Mouse (Mus musculus) ES-CJ7 (cell line): Measurements from ENCODE around the gene Tradd.
"Not testable (repeated sequence)": the region's sequence is repeated elsewhere in the genome, so short reads cannot be mapped to it uniquely, and the experiment has no call there.

ENCODE experiments used
- DNase-seq: peaks from one replicate; pipeline ENCODE4 v3.0.0; 2011; ENCODE audit warnings: low read depth, low spot score

Tradd gene

DNA sequence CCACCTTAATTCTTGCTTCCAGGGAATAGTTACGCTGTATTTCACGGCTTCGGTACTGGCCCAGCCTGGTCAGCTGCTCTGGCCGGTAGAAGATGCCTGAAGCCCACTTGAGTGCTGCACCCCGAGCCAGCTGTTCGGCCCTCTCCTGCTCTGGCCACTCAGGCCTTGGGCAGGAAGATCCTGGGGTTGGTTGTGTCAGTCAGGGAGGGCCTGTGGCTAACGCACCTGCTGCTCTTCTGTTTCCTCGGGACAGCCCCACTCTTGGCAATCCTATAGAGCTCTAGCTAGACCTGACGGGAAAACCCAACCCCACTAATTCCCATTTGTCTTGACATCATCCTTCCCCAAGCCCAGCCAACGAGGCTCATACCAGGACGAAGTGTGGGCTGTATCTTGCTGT is 30.8 kb upstream of the Tradd start:
- DNase-seq = no peak

DNA sequence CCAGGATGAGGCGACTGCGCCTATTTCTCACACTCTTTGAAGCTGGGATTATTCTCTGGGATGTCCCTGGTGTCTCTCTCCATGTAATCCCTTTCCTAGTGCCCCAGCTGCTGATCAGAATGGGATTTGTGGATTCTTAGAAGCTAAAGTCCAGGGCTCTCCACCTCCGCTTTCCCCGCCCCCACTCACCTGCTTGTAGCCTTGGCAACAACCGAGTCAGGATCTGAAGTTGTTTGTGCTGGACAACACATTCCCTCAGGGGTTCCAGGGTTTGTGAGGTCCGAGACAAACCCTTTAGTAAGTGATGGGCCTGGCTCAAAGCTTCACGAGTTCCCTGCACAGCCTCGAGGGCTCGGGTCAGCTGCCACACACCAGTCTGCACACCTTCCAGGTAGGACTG is 30.4 kb upstream of the Tradd start:
- DNase-seq = no peak

DNA sequence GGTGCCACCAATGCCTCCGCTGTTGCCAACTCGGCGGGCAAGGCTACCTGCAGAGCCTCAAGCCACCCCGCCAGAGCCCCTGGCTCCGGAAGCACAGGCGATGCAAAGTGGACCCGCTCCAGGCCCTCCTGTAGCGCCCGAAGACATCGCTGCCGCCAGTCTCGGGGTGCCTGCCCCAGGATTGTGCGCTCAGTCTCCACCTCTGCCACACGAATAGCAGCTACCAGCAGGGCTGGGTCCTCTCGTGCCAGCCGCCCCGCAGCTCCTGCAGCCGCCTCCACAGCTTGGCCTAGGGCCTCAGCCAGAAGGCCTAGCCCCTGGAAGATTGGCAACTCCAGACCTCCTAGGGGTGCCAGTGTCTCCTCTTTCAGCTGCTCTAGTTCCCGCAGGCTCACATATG is 29.0 kb upstream of the Tradd start:
- DNase-seq = no peak

DNA sequence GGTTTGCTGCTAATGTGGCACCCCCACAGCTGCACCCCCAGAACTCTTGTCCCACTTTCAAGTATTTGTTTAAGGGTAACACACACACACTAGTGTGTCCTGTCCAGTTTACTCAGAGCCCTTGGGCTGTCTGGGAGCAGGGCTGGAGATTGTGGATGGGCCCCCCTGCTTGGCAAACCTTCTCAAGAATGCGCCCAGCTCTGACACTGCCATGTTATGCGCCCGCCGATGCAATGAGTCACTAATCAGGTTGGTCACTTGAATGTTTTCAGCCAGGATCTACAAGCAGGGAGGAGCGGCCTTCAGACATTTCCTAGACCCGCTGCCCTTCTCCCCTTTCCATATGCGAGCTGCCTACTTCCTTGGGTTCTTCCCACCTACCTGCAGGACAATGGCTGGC is 28.1 kb upstream of the Tradd start:
- no peak for DNase-seq

- DNase-seq = not testable (repeated sequence)
Measured at GRCm38 (mm10) chr8:105291802-105292201, 27.4 kb upstream of the Tradd start.

GRCm38 (mm10) chr8:105291364-105291763 is 27.0 kb upstream of the Tradd start:
- not testable (repeated sequence) for DNase-seq

GRCm38 (mm10) chr8:105290554-105291314 is 26.3 kb upstream of the Tradd start:
- peak; percentile 93 for DNase-seq

DNA sequence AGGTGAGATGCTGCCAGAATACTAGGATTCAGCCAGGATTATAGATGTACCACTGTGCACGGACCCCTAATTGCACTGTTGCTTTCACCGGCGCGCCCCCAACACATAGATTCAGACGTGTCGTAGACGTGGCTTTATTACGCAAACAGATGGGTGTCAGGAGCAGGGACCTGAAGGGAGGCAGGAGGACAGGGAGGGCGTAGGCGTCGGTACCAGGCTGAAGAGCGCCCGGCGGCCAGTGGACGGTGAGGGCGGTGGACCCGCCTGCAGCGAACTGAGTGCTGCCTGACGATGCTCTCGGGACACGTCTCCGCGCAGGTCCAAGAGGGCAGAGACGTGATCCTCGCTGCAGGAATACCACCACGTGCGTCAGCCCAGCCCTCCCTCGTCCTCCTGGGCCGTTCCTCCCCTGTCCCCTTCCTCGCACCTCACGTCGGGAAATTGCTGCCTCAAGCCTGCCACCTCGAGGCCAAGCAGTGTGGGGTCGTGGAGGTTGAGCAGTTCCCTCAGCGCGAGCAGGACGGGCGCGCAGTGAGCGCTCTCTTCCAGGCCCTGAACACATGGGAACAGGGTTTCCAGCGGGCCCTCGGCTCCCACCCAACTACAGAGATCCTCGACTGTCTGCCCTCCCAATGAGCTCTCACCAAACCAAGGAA is 25.5 kb upstream of the Tradd start, which contains the start of gene 4931428F04Rik:
Gene 4931428F04Rik, minus strand, starts transcription at position 60 of the 656 bp plus-strand sequence.
- peak; percentile 88 for DNase-seq

GRCm38 (mm10) chr8:105288958-105289732 is 24.7 kb upstream of the Tradd start:
- DNase-seq = peak; percentile 99

DNA sequence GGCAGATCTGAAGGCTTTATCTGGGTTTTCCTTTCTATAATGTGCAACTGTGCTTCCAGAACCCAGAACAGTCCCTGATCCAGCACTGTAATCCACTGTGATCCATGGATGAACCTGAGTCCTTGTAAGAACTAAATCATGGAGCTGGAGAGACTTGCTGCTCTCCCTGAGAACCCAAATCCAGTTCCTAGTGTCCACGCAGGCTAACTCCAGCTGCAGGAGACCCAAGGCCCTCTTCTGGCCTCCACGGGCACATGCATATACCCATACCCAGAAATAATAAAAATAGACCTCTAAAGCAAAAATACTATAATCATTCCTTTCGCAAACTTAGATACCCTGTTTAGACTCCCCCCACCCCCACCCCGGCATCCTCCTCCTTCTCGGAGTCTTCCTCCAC is 23.8 kb upstream of the Tradd start:
- DNase-seq = no peak

- DNase-seq = no peak
Measured at GRCm38 (mm10) chr8:105286907-105287306, 22.5 kb upstream of the Tradd start.

GRCm38 (mm10) chr8:105285514-105285913 is 21.1 kb upstream of the Tradd start:
- DNase-seq = no peak

DNA sequence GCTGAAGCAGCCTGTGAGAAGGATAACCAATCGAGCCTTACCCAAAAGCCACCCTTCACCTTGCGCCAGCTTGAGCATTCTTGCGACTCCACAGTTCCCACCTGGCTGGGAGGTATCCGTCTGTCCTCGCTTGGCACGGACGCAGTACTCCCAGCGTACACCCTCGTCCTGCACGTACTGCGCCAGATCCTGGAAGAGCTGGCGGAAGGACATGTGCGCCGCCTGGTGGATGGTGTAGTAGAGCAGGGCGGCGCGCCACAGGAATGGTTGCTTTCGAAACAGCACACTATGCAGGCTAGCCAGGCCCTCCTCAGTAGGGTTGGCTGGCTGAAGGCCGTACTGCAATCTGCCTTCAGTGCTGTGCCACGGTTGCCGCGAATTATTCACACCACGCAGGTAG is 18.7 kb upstream of the Tradd start:
- peak; percentile 91 for DNase-seq

DNA sequence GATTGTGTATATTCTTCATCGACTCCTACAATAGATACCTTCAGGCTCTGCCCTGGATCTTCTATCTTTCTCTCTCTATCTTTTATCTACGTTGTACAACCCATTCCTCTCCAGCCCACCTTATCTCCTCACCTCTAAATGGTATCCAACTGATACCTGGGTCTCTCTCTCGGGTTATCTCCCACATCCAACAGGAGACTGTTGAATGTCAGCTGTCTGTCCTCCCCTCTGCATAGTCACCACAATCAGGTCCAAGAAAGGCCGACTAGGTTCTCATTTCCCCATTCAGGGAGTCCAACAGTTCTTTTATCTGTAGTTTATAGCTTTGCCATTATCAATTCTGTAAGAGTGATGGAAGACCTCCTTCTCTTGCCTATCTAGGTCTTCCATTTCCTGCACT is 17.8 kb upstream of the Tradd start:
- no peak for DNase-seq

DNA sequence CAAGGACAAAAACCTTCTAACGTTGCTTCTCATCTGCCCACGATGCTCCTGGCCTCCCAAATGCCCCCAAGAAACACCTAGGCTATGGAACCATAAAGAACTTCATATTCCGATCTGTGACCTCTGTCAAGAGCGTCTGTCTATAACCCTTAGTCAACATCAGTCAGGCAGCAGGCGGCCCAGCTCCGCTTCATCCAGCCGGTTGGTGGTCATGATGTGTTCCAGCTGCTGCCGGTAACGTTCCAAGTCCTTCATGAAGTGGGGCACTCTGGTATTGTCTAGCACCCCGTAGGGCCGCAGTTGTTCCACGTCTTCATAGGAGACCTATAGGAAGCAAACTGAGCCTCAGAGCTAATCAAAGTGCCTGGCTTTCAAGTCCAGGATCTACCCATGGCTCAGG is 17.4 kb upstream of the Tradd start:
- DNase-seq = no peak

GRCm38 (mm10) chr8:105280567-105280966 is 16.2 kb upstream of the Tradd start:
- no peak for DNase-seq

DNA sequence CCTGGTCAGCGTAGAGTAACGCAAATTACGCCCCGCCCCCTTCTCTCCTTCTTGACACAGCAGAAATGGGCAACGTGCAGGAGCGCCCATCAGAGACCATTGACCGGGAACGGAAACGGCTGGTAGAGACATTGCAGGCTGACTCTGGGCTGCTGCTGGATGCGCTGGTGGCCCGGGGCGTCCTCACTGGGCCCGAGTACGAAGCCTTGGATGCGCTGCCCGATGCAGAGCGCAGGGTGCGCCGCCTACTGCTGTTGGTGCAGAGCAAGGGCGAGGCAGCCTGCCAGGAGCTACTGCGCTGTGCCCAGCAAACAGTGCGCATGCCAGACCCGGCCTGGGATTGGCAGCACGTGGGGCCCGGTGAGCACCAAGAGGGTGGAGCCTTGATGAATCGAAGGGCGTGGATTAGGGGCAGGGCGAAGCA is 14.5 kb upstream of the Tradd start:
- no peak for DNase-seq

DNA sequence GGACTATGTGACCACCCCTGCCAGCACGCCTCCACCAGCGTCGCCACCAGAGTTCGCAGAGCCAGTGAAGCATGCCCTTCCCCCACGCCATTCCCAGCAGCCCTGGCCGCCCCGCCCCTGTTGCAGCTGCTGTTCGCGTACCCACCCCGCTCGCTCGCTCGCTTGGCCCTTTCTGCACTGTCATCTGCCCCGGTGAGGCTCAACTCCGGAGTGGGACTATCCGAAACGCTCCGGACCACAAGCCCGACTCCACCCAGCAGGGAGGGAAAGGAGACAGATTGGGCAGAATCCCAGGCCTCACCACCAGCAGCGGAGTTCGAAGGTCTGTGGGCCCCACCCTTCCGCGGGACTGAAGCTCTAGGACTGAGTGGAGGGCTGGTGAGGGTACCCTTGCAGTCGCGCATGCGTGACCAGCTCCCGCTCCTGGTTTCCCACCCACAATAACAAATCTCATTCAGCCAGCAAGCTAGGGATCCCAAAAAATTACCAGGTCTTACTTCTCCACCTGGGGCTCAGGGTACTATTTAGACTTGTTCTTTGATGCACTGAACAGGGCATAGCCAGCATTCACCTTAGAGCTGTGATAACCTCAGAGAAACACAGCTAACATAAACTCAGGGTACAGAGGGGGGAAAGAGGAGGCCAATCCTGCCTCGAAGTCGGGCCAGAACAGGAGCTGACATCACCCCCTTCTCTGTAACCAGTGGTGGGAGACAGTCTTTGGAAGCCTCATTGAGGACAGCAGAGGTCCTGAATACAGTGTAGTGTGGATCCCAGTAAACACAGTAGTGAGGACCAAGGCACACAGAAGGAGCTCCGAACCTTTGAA is 12.1 kb upstream of the Tradd start:
- peak; percentile 88 for DNase-seq

GRCm38 (mm10) chr8:105275840-105276239 is 11.4 kb upstream of the Tradd start, which contains the start of gene Nol3:
TSS of gene Nol3 (plus strand) at chr8:105276140.
- DNase-seq = no peak

GRCm38 (mm10) chr8:105275387-105275786 is 11.0 kb upstream of the Tradd start:
- DNase-seq = no peak

DNA sequence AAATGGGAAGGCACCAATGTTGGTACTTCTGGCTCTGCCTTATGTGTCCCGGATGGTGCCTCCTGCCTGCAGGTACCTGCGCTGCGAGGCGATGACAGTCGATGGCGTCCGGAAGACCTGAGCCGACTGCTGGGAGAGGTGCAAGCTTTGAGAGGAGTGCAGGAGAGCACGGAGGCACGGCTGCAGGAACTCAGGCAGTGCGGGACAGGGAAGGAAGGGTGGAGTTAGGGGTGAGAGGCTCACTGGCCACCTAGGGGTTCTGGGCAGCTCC is 6.4 kb upstream of the Tradd start:
- DNase-seq = no peak
